Mouse (Mus musculus): Measurements from ENCODE around the gene Rnf220. TPM values are rescaled to one million over a fixed set of nuclear protein-coding genes. Genes with fewer than 3 reads are reported as not detected.

The Rnf220 gene
- total RNA-seq, 2 experiments from 2014 or later: 30.5 to 31.5 TPM

- intact Hi-C loops (cut with DNase I): no loop called here
- DNase-seq (ENCODE audit: low spot score): peak; percentile 42
These were observed 140.6 kb downstream of the Rnf220 start for GRCm38 (mm10) chr4:117356223-117356622.

- no peak for DNase-seq (ENCODE audit: low spot score)
- intact Hi-C loops (cut with DNase I): no loop called here
These were observed 142.2 kb downstream of the Rnf220 start for GRCm38 (mm10) chr4:117354651-117355050.

- intact Hi-C loops (cut with DNase I): no loop called here
- DNase-seq (ENCODE audit: low spot score): no peak
These were observed 143.9 kb downstream of the Rnf220 start for GRCm38 (mm10) chr4:117352957-117353356.

- intact Hi-C loops (cut with DNase I): no loop called here
- no peak for DNase-seq (ENCODE audit: low spot score)
These were observed 144.8 kb downstream of the Rnf220 start for GRCm38 (mm10) chr4:117352071-117352470.

GRCm38 (mm10) chr4:117350139-117350693 lies 146.6 kb downstream of the Rnf220 start:
- intact Hi-C loops (cut with DNase I): no loop called here

DNA sequence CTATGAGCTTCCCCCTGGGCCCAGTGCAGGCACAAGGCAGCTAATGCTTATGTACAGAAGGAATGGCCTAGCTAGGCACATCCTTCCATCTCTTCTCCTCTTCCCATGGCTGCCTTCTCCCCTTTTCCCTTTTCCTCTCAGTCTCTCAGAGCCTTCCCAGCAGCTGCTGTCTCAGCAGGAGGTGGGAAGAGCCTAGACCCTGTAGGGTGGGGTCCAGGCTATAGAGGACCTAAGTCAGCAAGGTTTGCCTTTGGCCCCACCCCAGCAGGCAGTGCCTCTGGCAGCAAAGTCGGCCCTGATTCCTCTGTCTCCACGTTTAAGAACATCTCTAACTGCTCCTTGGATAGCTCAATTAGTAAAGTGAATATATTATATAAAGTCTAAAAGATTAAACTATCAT lies 147.5 kb downstream of the Rnf220 start:
- DNase-seq (ENCODE audit: low spot score): no peak
- intact Hi-C loops (cut with DNase I): loop anchor here (5.0 kb wide), 1 partner anchor 148 kb away; the partner anchor contains the start of gene Rnf220

More at GRCm38 (mm10) chr4:117350139-117350693, 146.6 kb downstream of the Rnf220 start:
- no peak for DNase-seq (ENCODE audit: low spot score)

DNA sequence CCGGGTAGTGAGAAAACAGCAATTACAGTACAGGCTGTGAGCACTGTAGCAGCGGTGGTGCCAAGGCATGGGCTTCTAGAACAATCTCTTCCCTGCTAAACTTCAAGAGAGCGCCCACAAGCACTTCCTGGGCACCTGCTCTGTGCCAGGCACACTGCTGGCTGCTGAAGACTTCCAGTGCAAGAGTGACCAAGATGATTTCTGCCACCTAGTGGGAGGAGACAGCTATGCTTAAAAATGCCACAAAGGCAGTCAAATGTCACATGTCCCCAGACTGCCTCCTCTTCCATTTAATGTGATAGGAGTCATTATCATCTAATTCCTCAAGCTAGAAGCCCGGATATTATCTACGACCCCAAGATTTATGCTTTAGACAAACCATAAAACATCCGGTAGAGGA lies 150.8 kb downstream of the Rnf220 start:
- no peak for DNase-seq (ENCODE audit: low spot score)
- intact Hi-C loops (cut with DNase I): loop anchor here (2.0 to 5.0 kb wide), 2 partner anchors 75 to 151 kb away; partner anchors contain the start of gene Rnf220

GRCm38 (mm10) chr4:117343385-117343784 lies 153.5 kb downstream of the Rnf220 start:
- DNase-seq (ENCODE audit: low spot score): no peak
- intact Hi-C loops (cut with DNase I): no loop called here

GRCm38 (mm10) chr4:117342751-117343150 lies 154.1 kb downstream of the Rnf220 start:
- no peak for DNase-seq (ENCODE audit: low spot score)

GRCm38 (mm10) chr4:117341282-117341681 lies 155.6 kb downstream of the Rnf220 start:
- intact Hi-C loops (cut with DNase I): no loop called here
- no peak for DNase-seq (ENCODE audit: low spot score)

More at GRCm38 (mm10) chr4:117342751-117343150, 154.1 kb downstream of the Rnf220 start:
- intact Hi-C loops (cut with DNase I): no loop called here

- intact Hi-C loops (cut with DNase I): no loop called here
- no peak for DNase-seq (ENCODE audit: low spot score)
These were observed 157.1 kb downstream of the Rnf220 start for GRCm38 (mm10) chr4:117339796-117340195.

GRCm38 (mm10) chr4:117330836-117331475 lies 165.9 kb downstream of the Rnf220 start:
- DNase-seq (ENCODE audit: low spot score): no peak

GRCm38 (mm10) chr4:117330132-117330531 lies 166.7 kb downstream of the Rnf220 start:
- intact Hi-C loops (cut with DNase I): no loop called here
- DNase-seq (ENCODE audit: low spot score): no peak

More at GRCm38 (mm10) chr4:117330836-117331475, 165.9 kb downstream of the Rnf220 start:
- intact Hi-C loops (cut with DNase I): no loop called here

DNA sequence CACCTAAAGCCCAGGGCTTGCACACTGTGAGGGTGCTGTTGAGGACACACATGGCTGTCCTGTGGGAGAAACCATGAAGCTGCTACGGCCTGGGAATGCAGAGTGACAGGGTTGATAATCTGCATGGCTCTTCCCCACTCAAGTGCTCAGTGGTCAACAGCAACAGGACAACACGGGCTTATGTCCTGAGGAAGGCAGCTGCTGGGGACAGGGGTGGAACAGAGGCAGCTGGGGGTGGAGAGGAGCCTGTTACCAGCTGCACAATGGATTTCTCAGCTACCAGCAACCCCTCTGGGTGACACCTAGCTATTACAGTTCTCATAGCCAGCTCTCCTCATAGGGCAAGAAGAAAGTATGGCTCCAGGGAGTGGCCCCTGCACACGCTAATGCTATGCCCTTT lies 169.9 kb downstream of the Rnf220 start:
- intact Hi-C loops (cut with DNase I): no loop called here
- DNase-seq (ENCODE audit: low spot score): no peak

DNA sequence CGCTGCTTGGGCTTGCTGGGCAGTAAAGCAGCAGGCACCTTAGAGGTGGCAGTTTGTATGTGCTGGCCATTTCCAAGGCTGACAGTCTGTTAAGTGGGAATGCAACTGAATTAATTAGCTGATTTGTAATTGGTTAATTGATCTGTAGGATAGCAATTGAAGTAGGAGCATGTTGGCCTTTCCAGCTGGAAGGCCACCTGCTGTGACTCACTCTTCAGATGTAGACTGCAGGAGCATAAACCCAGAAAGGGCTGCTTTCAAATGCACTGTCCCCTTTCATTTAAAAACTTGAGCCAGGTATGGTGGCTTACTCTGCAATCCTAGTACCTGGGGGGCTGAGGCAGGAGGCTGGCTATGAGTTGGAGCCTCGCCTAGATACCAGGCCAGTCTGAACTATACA lies 171.8 kb downstream of the Rnf220 start:
- DNase-seq (ENCODE audit: low spot score): no peak
- intact Hi-C loops (cut with DNase I): no loop called here

DNA sequence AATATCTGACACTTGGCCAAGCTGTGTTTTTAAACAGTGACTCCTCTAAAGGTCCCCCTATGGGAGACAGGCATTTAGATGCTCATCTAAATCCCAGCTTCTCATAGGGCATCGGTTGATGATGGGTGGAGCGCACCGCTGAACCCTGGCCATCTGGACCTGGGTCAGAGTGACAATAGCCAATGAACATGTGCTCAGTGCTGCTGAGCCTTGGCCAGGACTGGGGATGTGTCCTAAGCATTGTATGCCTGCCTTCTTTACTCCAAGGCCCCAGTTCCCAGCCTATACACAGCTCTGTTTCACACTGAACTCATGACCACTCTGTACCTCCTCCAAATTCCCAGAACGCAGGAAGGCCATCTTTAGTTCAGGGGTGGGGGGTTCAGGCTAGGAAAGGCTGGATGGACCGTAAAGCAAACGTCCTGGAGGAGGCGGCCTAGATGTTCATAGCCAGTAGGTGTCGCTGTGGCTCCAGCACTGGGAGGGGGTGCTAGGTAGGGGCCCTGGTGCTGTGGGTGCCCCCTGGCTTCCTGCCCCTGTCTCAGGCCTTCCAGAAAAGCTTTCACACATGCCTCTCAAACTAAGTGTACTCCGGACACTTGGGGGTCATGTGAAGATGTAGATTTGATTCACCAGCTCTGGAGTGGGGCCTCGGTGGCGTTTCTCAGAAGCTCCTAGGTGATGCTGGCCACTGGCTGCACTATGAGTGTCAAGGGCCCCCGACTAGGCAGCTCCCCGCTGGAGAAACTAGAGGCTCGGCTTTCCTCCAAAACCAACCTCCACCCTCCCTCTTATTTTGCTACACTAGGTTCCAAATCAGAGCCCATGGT lies 173.1 kb downstream of the Rnf220 start:
- intact Hi-C loops (cut with DNase I): loop anchor here (1.0 to 5.0 kb wide), 3 partner anchors 154 to 354 kb away; no protein-coding TSS in a partner anchor
- no peak for DNase-seq (ENCODE audit: low spot score)

- intact Hi-C loops (cut with DNase I): loop anchor here (5.0 kb wide), 1 partner anchor 156 kb away; no protein-coding TSS in a partner anchor
- DNase-seq (ENCODE audit: low spot score): no peak
These were observed 175.8 kb downstream of the Rnf220 start for GRCm38 (mm10) chr4:117321011-117321410.

- intact Hi-C loops (cut with DNase I): no loop called here
- DNase-seq (ENCODE audit: low spot score): no peak
These were observed 178.3 kb downstream of the Rnf220 start for GRCm38 (mm10) chr4:117318508-117318907.

DNA sequence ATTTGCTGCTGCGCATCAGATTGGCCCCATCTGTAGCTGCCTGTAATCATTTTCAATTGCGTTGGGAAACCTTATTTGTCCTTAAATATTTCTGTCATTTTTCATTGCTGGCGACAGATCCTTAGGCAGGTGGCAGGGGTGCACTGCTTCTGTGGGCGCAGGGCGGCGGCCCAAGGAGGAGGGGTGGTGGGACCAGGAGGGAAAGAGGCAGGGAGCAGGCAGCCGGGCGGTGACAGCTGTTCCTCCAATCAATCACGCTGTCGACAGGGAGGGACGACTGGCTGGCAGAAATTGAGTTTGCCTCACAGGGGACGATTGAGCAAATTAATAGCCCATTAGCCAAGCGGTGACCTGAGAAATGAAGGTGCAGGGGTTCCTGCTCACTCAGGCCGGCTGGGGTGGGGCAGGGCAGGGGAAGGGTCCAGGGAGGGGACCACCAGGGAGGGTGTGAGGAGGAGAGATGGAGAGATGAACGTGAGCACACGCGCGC lies 179.1 kb downstream of the Rnf220 start:
- no peak for DNase-seq (ENCODE audit: low spot score)
- intact Hi-C loops (cut with DNase I): no loop called here

GRCm38 (mm10) chr4:117316800-117317199 lies 180.1 kb downstream of the Rnf220 start:
- intact Hi-C loops (cut with DNase I): no loop called here

More at GRCm38 (mm10) chr4:117316800-117317199, 180.1 kb downstream of the Rnf220 start:
- DNase-seq (ENCODE audit: low spot score): no peak
